Mouse (Mus musculus) cerebellum, adult (tissue): ENCODE measurements around the gene Hbp1.
A peak's percentile ranks its signal among the peaks of the same experiment; 100 is the strongest.

Experiments used
- ATAC-seq: cut with Nextera tagmentation; 2 replicates; pipeline ENCODE4 v1.9.2; 2017; ENCODE audit warnings: mild to moderate bottlenecking, moderate library complexity, mixed read lengths; ENCODE audit not compliant: insufficient number of reproducible peaks, low FRiP score, low TSS enrichment

Gene Hbp1

DNA sequence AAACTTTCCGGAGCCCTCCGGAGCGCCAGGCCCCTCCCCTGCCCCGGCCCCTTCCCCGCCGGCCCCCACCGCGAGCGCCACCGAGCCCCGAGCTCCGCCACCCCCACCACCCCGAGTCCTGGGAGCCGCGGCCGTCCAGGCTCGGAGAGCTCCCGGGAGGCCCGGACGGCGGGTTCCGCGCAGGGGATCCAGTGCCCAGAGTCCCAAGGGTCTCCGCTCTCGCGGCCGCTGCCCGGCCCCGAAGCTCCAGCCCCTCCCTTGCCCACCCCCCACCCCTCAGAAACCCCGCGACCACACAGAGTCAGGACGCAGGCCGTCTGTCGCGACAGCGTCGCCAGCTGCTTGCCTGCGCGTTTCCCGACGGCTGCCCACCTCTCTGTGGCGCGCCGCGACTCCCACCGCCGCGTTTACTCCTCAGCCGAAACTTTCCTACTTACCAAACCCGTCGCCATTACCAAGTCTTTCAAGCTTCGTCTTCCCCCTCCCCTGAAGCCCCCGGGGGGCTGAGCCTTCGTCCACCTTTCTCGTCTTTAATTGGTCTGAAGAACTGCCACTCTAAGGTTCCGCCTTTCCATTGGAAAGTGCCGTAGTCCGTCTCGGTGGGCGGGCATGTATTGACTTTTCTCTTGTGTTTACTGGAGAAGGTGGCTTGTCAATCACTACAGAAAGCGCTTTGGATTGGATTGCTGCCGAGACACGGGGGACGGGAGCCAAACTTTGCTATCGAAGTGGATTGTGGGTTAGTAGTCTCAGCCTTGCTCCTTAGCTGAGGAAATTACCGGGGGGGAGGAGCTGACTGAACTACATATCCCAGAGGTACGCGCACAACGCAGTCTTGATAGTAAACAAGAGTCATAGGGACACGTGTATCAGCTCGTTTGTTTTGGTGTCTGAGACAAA is at the start of gene Hbp1:
Hbp1 (minus strand) TSS at position 777 of the 900 bp plus-strand sequence.
- peak; percentile 97 for ATAC-seq

GRCm38 (mm10) chr12:31998706-31999105 is 48.4 kb upstream of the Hbp1 start:
- ATAC-seq = no peak

DNA sequence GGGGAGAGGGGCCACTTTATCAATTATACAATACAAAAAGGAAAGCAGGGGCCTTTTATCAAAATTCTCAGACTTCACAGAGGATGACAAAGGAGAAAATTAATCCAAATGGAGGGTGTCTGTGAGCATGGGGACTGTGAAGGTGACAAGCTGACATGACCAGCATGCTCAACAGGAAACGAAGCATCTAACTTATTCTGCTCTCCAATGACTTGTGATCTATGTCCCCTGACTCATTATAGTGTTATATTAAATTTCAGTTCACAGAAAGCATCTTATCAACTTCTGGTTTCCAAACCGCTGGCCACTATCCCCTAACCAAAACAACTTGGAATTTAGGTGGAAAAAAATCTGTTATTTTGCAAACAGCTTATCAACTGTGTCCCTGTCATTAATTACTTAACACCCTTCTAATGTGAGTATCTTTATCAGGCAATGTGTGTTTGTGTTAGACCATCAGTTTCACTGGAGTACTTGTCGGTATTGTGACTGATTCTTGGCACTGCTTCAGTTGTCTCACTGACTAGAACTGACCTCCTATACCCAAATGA is 47.1 kb upstream of the Hbp1 start:
- ATAC-seq = no peak

DNA sequence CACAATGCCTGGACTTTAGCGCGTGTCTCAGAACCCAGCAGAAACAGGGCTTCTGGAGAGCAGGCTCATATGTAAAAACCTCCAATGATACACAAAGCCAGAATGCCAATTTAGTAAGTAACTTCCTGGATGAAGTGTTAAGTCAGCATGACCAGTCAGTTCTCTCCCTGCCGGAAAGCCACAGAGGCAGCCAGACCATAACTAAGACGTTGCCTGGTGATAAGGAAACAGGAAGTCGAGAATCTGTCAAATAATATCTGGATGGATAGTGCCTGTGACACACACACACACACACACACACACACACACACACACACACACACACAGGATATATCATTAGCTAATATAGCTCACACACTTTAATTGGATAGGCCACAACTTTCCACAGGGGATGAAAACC is 46.5 kb upstream of the Hbp1 start:
- ATAC-seq = no peak

DNA sequence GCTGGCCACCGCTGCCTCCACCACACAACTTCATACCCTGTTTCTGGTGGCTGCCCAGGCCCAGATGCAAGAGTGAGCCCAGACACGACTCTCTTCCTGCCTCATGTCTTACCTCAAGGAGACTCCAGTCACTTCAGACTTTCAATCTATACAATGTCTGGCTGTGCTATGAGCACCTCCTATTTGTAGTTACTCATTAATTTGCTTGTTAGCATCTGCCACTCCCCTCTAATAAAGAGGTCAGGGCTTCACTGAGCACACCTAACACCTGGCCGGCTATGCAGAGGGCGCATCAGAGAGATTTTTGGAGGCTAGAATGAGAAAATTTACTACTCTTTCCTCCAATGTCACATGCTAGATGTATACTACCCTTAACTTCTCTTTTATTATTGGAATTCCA is 40.2 kb upstream of the Hbp1 start:
- no peak for ATAC-seq

DNA sequence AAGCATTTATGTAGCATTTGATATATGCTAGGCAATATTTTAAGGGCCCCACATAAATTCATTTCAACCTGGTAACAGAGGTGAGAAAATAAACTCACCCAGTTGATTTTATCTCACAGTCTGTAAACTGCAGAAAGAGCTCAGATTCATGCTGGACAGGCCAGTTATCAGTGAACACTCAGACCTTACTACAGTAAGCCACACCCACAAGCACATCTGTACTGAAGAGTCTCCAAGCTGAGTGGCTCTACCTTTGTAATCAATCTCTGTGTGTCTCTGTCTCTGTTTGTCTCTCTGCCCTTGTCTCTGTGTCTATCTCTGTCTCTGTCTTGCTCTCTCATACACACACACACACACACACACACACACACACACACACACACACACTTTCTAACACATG is 39.4 kb upstream of the Hbp1 start:
- ATAC-seq = no peak

DNA sequence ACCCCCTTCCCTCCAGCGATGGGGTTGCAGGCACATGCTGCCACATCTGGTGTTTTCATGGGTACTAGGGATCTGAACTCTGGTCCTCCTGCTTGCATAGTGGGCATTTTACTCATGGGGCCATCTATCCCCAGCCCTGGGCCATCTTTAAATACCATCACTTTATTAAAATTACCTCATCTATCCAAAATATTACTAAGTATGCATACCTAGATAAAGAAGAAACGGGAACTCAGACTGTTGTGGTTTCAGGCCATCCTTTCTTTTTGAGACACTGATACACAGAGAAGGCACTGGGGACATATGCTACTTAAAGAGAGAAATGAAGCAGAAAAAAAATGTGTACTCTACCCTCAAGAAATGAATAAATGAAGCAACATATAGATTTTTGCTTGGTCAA is 36.1 kb upstream of the Hbp1 start:
- ATAC-seq = no peak

DNA sequence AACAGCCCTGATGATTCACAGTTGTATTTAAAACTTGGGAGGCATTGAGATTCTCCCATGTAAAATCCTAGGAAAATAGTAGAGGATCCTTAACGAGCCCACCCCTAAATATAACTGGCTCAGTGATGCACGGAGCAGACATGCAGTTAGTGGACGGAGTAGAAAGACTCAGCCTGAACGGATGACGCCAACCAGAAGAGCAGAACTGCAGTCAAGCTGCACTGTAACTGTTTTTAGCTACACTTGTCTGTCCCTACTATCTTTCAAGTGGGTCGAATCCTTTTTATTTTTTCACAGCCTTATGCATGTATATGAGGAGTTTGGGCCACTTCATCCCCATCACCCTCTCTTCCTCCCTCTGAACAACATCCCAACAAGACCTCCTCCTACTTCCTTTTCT is 35.4 kb upstream of the Hbp1 start:
- ATAC-seq = no peak

- no peak for ATAC-seq
Observed at GRCm38 (mm10) chr12:31984664-31985063, 34.3 kb upstream of the Hbp1 start.

GRCm38 (mm10) chr12:31984206-31984605 is 33.9 kb upstream of the Hbp1 start:
- no peak for ATAC-seq

GRCm38 (mm10) chr12:31983769-31984168 is 33.4 kb upstream of the Hbp1 start:
- ATAC-seq = no peak

DNA sequence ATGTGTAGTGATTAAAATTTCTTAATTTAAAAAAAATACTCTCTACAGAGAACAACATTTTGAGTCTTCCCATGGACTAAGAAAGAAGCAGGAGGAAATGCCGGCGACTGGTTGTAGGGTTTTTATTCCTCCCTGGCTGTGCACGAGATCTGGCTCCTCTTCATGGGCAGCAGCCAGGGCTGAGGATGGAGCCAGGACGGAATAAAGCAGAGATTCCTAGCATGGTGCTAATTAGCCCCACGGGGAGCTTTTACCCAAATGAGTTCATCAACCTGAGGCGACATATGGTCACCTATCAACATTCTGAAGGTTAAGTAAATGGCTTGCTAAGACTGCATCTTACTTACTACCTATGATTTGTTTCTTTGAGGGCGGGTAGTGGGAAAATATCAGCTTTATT is 32.9 kb upstream of the Hbp1 start:
- ATAC-seq = peak; percentile 87

- ATAC-seq = no peak
Observed at GRCm38 (mm10) chr12:31977613-31978195, 27.4 kb upstream of the Hbp1 start.

- ATAC-seq = no peak
Observed at GRCm38 (mm10) chr12:31976544-31976943, 26.2 kb upstream of the Hbp1 start.

DNA sequence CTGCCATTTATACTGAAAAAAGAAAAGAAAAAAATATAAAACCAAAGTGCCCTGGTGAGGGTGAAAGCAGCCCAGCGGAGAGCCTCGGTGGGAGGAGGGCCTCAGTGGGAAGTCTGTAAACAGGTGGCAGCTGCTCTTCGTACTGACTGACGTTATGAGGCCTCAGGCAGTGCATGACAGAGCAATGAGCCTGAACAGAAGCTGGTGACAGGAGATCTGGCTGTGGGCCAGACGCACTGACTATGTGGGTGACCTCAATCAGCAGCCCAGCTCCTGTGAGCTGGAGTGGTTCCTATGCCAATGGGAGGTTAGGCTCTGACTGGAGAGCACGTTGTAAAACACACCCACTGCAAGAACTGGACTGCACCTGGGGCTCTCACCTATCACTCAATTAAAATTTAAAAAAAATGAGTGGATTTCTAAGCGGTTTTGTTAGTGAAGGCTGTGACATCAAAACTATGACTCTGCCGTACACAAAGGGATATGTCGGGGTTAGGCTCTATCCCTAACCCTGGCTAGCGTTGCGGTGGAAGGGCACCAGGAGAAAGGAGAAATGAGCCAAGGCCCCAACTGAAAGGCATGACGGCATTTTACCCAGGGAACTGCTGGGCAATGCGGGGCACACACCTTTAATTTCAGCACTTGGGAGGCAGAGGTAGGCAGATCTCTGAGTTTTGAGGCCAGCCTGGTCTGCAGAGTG is 23.3 kb upstream of the Hbp1 start:
- peak; percentile 56; the same call in 1 of the 2 replicates for ATAC-seq

DNA sequence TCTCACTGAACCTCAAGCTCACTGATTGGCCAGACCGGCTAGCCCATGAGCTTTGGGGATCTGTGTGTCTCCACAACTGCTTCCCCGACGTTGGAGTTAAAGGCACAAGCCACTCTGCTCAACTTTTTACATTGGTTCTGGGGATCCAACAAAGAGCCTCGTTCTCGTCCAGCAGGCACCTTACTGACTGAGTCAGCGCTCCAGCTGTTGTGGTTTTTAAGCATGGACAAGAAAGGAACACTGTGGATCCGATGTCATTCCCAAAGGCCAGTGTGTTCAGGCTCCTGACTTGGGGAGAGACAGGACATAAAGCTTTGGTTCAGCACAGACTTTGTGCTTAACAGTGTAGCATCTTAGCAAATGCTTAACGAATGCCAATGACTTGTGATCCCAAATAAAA is 21.2 kb upstream of the Hbp1 start:
- ATAC-seq = no peak

- no peak for ATAC-seq
Observed at GRCm38 (mm10) chr12:31969111-31969510, 18.8 kb upstream of the Hbp1 start.

DNA sequence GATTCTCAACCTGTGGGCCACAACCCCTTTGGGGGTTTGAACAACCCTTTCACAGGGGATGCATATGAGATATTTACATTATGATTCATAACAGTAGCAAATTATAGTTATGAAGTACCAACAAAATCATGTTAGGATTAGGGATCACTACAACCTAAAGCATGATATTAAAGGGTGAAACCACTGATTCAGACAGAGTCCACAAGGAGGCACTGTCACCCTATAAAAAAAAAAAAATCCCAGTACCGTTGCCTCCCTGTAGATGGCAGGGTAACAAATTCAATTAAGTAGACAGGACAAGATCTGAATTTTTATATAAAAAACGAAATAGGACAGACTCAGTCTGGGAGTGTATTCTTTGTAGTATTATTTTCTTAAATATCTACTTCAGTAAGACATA is 17.2 kb upstream of the Hbp1 start:
- ATAC-seq = peak; percentile 66

GRCm38 (mm10) chr12:31966405-31966804 is 16.1 kb upstream of the Hbp1 start:
- no peak for ATAC-seq

DNA sequence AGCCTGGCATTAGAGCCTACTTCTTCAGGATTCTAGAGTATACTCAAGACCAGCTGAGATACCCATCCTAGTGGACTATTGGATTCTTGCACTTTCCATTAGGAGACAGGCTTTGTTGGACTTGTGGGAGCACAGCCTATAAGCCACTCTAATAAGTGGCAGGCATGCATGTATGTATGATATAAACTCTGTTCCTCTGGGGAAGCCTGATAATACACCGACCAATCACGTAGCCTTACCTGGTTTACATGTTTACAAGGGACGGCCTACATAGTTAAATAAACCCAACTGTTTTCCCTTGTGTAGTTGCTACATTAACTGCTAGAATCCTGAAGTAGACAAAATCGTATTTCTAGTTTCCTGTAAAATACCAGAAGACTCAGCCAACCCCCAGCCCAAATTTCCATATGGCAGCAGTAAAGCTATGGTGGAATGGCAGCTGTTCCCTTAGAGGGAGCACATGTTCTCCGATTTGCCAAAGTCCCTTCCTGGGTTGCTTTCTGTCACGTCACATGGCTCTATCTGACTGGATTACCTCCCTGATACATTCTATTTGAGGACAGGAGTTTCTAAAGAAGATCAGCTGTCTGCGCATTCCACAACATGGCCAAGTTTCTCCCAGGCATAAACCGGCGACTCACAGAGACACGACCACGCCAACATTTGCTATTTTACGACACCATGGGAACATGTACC is 15.3 kb upstream of the Hbp1 start:
- ATAC-seq = no peak
